Mouse (Mus musculus): ENCODE results near the gene Mef2d. TPM values are rescaled to one million over a fixed set of nuclear protein-coding genes. Genes with fewer than 3 reads are reported as not detected.
"Not testable (repeated sequence)": the region's sequence is repeated elsewhere in the genome, so short reads cannot be mapped to it uniquely, and the experiment has no call there.

Gene Mef2d
- polyA plus RNA-seq, 1 experiment from 2014 or later = 12.6 TPM

DNA sequence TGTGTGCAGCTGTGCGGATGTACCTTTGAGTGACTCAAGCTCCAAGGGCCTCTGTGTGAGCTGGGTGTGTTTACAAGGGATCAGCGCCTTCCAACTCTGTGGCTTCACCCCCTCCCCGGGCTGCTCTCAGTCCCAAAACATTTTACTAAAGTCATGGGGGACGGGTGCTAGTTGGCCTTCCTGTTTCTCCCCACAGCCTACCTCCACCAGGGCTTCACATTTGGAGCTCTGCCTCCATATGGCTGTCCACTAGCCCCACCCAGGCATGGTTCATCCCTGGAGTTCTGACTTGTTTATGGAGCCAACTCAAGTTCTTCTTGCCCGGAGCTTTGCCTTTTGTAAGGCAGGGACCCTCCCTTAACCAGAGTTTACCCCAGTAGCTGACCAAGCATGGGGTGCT, 28.2 kb downstream of the Mef2d start:
- WGBS = 89% methylated on average over 5 of the region's 5 CpGs
- no peak for ATAC-seq (ENCODE audit: insufficient number of reproducible peaks, low FRiP score, low TSS enrichment, low read depth)
- no peaks in the 10 kb centered on the region for H3K27me3 ChIP-seq (ENCODE audit: control insufficient read depth, insufficient read depth, low read length)

DNA sequence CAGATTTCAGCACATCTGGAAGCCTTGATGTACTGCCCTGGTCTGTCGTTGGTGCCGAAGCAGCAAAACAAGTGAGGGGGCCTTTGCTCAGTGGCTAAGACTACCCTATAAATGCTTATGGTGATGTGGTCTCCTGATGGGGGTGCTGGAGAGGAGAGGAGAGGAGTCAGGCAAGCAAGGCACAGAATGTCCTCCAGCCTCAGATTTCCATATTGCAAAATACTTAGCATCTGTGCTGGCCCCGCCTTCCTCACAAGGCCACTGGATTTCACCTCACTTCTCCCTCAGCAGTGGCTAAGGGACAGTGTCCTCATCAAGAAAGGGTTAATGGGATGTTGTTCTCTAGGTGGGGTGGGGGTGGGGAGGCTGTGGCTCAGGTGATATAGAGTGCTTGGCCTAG, 30.3 kb downstream of the Mef2d start:
- Histone ChIP-seq H3K36me3 (ENCODE audit: control insufficient read depth, insufficient read depth, low read length) (peaks cover 11% of the 10 kb centered on the region), H3K4me2 (ENCODE audit: low read depth, severe bottlenecking) (no peak overlapping the region), H3K4me3 (ENCODE audit: low read depth, low read length) (no peak overlapping the region)

More for the DNA sequence above, 28.2 kb downstream of the Mef2d start:
- Histone ChIP-seq H3K4me1 (ENCODE audit: control insufficient read depth, insufficient read depth, low read length) (no peaks in the 10 kb centered on the region), H3K4me2 (ENCODE audit: low read depth, severe bottlenecking) (no peak overlapping the region), H3K9ac (ENCODE audit: low read length) (no peak overlapping the region), H3K27ac (replicated peaks; ENCODE audit: low read depth, low read length) (no peak overlapping the region), H3K9me3 (ENCODE audit: control insufficient read depth, low read length) (no peaks in the 10 kb centered on the region), H3K36me3 (ENCODE audit: control insufficient read depth, insufficient read depth, low read length) (peaks cover 17% of the 10 kb centered on the region), H3K4me3 (ENCODE audit: low read depth, low read length) (no peak overlapping the region)
- no peak for DNase-seq (ENCODE audit: low spot score)

DNA sequence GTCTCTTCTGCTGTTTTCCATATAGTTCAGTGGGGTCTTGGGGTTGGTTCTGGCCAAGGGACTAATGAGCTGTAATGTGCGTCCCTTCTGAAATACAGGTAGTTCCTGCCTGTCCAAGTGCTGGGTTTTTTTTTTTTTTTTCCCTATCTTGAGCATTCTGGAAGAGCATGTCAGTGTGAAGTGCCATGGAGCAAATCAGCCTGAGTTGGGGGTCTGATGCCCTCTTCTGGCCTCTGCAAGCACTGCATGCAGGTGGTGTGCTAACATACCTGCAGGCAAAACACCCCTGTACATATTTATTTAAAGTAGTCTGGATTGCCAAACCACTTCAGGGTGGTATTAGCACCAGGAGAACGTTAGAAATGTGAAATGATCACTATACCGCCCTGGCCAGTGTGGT, 31.2 kb downstream of the Mef2d start:
- Histone ChIP-seq H3K9me3 (ENCODE audit: control insufficient read depth, low read length) (no peaks in the 10 kb centered on the region), H3K4me1 (ENCODE audit: control insufficient read depth, insufficient read depth, low read length) (0 out of 2 replicates have a peak, but pooled peaks cover 3% of the 10 kb centered on the region), H3K36me3 (ENCODE audit: control insufficient read depth, insufficient read depth, low read length) (peaks cover 4% of the 10 kb centered on the region), H3K27ac (replicated peaks; ENCODE audit: low read depth, low read length) (no peak overlapping the region), H3K4me3 (ENCODE audit: low read depth, low read length) (no peak overlapping the region), H3K4me2 (ENCODE audit: low read depth, severe bottlenecking) (no peak overlapping the region), H3K27me3 (ENCODE audit: control insufficient read depth, insufficient read depth, low read length) (no peaks in the 10 kb centered on the region), H3K9ac (ENCODE audit: low read length) (no peak overlapping the region)
- 49% methylated on average over 3 of the region's 3 CpGs for WGBS
- DNase-seq (ENCODE audit: low spot score) = peak; percentile 74
- no peak for ATAC-seq (ENCODE audit: insufficient number of reproducible peaks, low FRiP score, low TSS enrichment, low read depth)

More for the DNA sequence above, 30.3 kb downstream of the Mef2d start:
- H3K4me1 ChIP-seq (ENCODE audit: control insufficient read depth, insufficient read depth, low read length) = 0 out of 2 replicates have a peak, but pooled peaks cover 3% of the 10 kb centered on the region
- H3K27ac ChIP-seq (replicated peaks; ENCODE audit: low read depth, low read length) = no peak overlapping the region
- no peaks in the 10 kb centered on the region for H3K27me3 ChIP-seq (ENCODE audit: control insufficient read depth, insufficient read depth, low read length)
- H3K9ac ChIP-seq (ENCODE audit: low read length) = no peak overlapping the region
- WGBS = 94% methylated on average over 3 of the region's 3 CpGs
- no peaks in the 10 kb centered on the region for H3K9me3 ChIP-seq (ENCODE audit: control insufficient read depth, low read length)
- ATAC-seq (ENCODE audit: insufficient number of reproducible peaks, low FRiP score, low TSS enrichment, low read depth) (no peak), DNase-seq (ENCODE audit: low spot score) (no peak)

DNA sequence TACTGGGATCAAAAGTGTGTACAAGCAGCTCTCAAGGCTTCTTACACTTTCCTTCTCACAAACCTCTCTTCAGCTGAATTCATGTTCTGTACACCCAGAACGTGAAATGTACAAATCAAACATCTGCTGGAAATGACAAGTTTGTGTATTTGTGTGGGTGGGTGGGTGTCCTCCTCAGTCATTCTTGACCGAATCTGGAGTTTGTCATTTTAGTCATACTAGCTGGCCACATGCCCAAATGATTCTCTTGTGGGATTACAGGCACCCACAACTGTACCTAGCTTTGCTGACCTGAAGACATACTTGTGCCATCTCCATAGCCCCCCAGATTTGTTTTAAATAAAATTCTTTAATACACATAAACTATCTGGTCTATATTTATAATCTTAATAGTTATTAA, 32.7 kb downstream of the Mef2d start:
- Histone ChIP-seq H3K36me3 (ENCODE audit: control insufficient read depth, insufficient read depth, low read length) (peaks cover 4% of the 10 kb centered on the region), H3K9me3 (ENCODE audit: control insufficient read depth, low read length) (no peaks in the 10 kb centered on the region), H3K4me2 (ENCODE audit: low read depth, severe bottlenecking) (no peak overlapping the region), H3K4me1 (ENCODE audit: control insufficient read depth, insufficient read depth, low read length) (0 out of 2 replicates have a peak, but pooled peaks cover 3% of the 10 kb centered on the region), H3K4me3 (ENCODE audit: low read depth, low read length) (no peak overlapping the region), H3K9ac (ENCODE audit: low read length) (no peak overlapping the region), H3K27ac (replicated peaks; ENCODE audit: low read depth, low read length) (no peak overlapping the region), H3K27me3 (ENCODE audit: control insufficient read depth, insufficient read depth, low read length) (no peaks in the 10 kb centered on the region)
- DNase-seq (ENCODE audit: low spot score) (no peak), ATAC-seq (ENCODE audit: insufficient number of reproducible peaks, low FRiP score, low TSS enrichment, low read depth) (no peak)
- 84% methylated on average over 2 of the region's 2 CpGs for WGBS

DNA sequence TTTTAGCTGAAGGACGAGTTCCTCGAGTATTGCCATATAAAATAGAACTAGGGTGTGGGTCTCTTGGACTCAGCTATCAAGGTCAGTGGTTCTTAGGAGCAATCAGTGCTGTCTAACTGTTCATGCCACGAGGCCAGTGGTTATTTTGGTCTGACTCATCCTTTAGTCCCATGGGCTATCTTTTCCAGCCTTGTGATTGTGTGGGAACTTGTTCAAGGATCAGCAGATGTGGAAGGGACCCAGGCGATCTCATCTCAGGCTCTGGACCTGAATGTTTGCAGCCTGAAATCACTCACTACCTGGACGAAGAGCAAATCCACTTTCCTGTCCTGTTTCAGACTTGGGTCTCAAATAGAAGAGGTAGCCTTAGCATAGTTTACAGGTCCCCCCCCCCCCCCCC, 34.9 kb downstream of the Mef2d start:
- peak overlapping the region; percentile 80 for H3K9ac ChIP-seq (ENCODE audit: low read length)
- WGBS = 82% methylated on average over 5 of the region's 5 CpGs
- no peaks in the 10 kb centered on the region for H3K9me3 ChIP-seq (ENCODE audit: control insufficient read depth, low read length)
- H3K4me1 ChIP-seq (ENCODE audit: control insufficient read depth, insufficient read depth, low read length) = 0 out of 2 replicates have a peak, but pooled peaks cover 3% of the 10 kb centered on the region
- peak overlapping the region; percentile 48 for H3K4me3 ChIP-seq (ENCODE audit: low read depth, low read length)
- peaks cover 4% of the 10 kb centered on the region for H3K36me3 ChIP-seq (ENCODE audit: control insufficient read depth, insufficient read depth, low read length)
- H3K4me2 ChIP-seq (ENCODE audit: low read depth, severe bottlenecking) = peak overlapping the region; percentile 54
- no peaks in the 10 kb centered on the region for H3K27me3 ChIP-seq (ENCODE audit: control insufficient read depth, insufficient read depth, low read length)
- H3K27ac ChIP-seq (replicated peaks; ENCODE audit: low read depth, low read length) = peak overlapping the region; percentile 91
- ATAC-seq (ENCODE audit: insufficient number of reproducible peaks, low FRiP score, low TSS enrichment, low read depth) = no peak
- DNase-seq (ENCODE audit: low spot score) = no peak

DNA sequence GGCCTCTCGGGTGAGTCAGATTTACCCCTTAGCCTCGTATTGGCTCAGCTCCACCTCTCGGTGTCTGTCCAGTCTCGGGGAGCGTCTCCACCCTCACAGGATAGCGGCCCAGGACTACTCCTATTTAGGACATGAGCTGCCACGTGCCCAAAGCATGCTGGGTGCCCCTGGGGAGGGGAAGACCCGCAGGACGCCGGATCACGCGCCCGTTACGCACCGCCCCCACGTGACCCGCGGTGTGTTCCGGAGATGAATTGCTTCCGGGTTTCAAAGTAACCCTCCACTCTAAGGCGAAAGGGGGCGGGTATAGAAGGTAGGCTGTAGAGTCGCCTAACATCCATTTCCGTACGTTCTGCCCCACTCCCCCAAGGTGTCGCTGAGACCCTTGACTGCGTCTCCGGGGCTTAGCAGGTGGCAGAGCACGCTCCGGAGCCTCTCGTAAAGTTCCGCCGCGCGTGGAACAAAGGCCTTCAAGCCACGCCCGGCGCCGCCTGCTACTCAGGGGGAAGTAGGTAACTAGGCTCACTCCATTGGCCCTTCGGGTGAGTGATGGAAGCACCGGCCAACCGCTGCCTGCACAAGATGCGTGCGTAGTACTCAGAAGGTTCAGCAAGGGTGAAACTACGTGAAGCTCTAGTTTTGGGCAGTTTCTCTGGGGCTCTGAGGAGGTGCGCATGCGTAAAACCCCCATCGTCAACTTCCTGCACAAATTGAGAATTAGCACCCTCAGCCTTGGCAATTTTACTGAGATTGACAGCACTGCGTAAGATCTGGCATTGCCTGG, 35.6 kb downstream of the Mef2d start:
- 0 out of 2 replicates have a peak, but pooled peaks cover 3% of the 10 kb centered on the region for H3K4me1 ChIP-seq (ENCODE audit: control insufficient read depth, insufficient read depth, low read length)
- peak overlapping the region; percentile 80 for H3K9ac ChIP-seq (ENCODE audit: low read length)
- H3K27ac ChIP-seq (replicated peaks; ENCODE audit: low read depth, low read length) = peak overlapping the region; percentile 91
- H3K9me3 ChIP-seq (ENCODE audit: control insufficient read depth, low read length) = no peaks in the 10 kb centered on the region
- H3K27me3 ChIP-seq (ENCODE audit: control insufficient read depth, insufficient read depth, low read length) = no peaks in the 10 kb centered on the region
- peak overlapping the region; percentile 54 for H3K4me2 ChIP-seq (ENCODE audit: low read depth, severe bottlenecking)
- peaks cover 4% of the 10 kb centered on the region for H3K36me3 ChIP-seq (ENCODE audit: control insufficient read depth, insufficient read depth, low read length)
- WGBS = under 1% methylated on average over 49 of the region's 49 CpGs
- DNase-seq (ENCODE audit: low spot score) (peak; percentile 98), ATAC-seq (ENCODE audit: insufficient number of reproducible peaks, low FRiP score, low TSS enrichment, low read depth) (peak; percentile 99)
- H3K4me3 ChIP-seq (ENCODE audit: low read depth, low read length) = peak overlapping the region; percentile 48

DNA sequence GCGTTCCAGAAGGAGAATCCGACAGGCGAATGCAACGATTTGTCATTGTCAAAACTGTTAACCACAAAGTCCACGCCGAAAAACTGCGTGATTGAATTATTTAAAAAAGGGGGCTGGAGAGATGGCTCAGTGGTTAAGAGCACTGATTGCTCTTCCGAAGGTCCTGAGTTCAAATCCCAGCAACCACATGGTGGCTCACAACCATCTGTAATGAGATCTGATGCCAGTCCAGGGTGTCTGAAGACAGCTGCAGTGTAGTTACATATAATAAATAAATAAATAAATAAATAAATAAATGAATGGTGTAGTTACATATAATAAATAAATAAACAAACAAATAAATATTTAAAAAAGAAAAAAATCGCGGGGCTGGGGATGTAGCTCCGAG, 36.2 kb downstream of the Mef2d start:
- H3K27me3 ChIP-seq (ENCODE audit: control insufficient read depth, insufficient read depth, low read length); H3K36me3 ChIP-seq (ENCODE audit: control insufficient read depth, insufficient read depth, low read length); H3K9me3 ChIP-seq (ENCODE audit: control insufficient read depth, low read length); H3K4me1 ChIP-seq (ENCODE audit: control insufficient read depth, insufficient read depth, low read length); DNase-seq (ENCODE audit: low spot score): not testable (repeated sequence)
- peak; percentile 26 for ATAC-seq (ENCODE audit: insufficient number of reproducible peaks, low FRiP score, low TSS enrichment, low read depth)
- Histone ChIP-seq H3K4me3 (ENCODE audit: low read depth, low read length) (peak overlapping the region; percentile 48), H3K4me2 (ENCODE audit: low read depth, severe bottlenecking) (peak overlapping the region; percentile 54), H3K9ac (ENCODE audit: low read length) (peak overlapping the region; percentile 37; the same call in 1 of the 2 replicates), H3K27ac (replicated peaks; ENCODE audit: low read depth, low read length) (peak overlapping the region; percentile 91; the same call in 1 of the 2 replicates)
- WGBS = 38% methylated on average over 11 of the region's 11 CpGs

DNA sequence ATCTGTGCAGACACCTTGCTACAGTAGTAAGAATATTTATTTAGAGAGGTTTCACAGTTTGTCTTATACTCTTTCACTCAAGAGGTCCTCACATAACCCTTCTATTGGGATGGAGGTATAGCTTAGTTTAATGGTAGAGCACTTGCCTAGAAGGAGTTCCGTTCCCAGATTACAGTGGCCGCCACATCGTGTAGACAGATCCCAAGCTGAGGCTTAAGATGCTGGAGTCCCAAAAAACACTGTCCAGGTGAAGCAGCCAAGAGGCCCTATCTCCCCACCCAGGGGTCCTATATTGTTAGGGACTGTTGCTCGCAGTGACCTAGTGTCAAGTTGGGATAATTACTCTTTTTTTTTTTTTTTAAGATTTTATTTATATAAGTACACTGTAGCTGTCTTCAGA, 36.8 kb downstream of the Mef2d start:
- Histone ChIP-seq H3K4me2 (ENCODE audit: low read depth, severe bottlenecking) (no peak overlapping the region), H3K9ac (ENCODE audit: low read length) (no peak overlapping the region), H3K27me3 (ENCODE audit: control insufficient read depth, insufficient read depth, low read length) (no peaks in the 10 kb centered on the region), H3K9me3 (ENCODE audit: control insufficient read depth, low read length) (no peaks in the 10 kb centered on the region), H3K4me1 (ENCODE audit: control insufficient read depth, insufficient read depth, low read length) (0 out of 2 replicates have a peak, but pooled peaks cover 3% of the 10 kb centered on the region), H3K27ac (replicated peaks; ENCODE audit: low read depth, low read length) (no peak overlapping the region), H3K36me3 (ENCODE audit: control insufficient read depth, insufficient read depth, low read length) (peaks cover 2% of the 10 kb centered on the region), H3K4me3 (ENCODE audit: low read depth, low read length) (no peak overlapping the region)
- 85% methylated on average over 4 of the region's 4 CpGs for whole genome bisulfite sequencing
- ATAC-seq (ENCODE audit: insufficient number of reproducible peaks, low FRiP score, low TSS enrichment, low read depth) (no peak), DNase-seq (ENCODE audit: low spot score) (no peak)

Measured in limb, embryonic 11.5 days (tissue).